Mouse (Mus musculus) MN1 (cell line): ENCODE measurements around the gene Mthfd2.
"Not testable (repeated sequence)": the region's sequence is repeated elsewhere in the genome, so short reads cannot be mapped to it uniquely, and the experiment has no call there.

ENCODE experiments used
- DNase-seq: peaks from one replicate; pipeline ENCODE4 v3.0.0-alpha.2; 2016; ENCODE audit warnings: low spot score

The Mthfd2 gene

DNA sequence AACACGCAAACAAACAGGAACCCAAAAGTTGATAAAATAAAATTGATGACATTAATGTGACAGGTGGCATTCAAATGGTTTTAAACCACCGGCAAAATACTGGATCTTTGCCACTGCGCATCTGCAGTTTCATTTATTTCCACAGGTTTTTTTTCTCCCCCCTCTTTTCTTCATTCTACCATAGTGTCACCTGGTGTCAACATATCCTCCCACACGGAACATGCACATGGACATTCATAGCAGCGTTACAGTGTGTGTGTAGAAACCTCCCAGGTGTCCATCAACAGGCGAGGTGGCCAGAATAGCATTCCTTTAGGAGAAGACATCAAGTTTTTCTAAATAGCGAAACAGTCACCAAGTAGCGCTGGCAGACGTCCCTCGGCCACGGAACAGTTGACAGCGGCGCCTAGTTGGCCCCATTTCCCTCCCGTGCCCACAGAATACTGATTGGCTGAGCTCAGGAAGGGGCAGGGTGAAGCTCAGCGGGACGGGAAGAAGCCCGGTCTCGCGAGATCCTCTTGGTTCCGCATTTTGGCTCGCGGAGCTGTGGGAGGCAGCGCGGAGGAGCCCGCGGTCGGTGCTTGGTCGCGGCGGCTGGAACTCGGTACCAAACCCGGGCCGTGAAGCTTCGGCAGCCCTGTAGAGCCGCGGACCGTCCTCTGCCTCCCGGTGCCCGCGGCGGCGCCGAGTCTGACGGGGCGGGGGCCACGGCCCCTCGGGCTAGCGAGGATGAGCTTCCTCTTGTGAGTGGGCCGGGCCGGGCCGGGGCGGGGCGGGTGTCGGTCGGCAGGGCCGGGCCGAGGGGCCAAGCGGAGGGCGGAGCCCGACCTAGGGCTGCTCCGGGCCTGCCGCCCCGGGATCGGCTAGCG lies at the start of gene Mthfd2, which contains the start of gene Mob1a:
Gene Mthfd2, minus strand, starts transcription at position 384 of the 869 bp plus-strand sequence.
Gene Mob1a, plus strand, starts transcription at position 492 of the 869 bp plus-strand sequence.
- DNase-seq: peak; percentile 97

DNA sequence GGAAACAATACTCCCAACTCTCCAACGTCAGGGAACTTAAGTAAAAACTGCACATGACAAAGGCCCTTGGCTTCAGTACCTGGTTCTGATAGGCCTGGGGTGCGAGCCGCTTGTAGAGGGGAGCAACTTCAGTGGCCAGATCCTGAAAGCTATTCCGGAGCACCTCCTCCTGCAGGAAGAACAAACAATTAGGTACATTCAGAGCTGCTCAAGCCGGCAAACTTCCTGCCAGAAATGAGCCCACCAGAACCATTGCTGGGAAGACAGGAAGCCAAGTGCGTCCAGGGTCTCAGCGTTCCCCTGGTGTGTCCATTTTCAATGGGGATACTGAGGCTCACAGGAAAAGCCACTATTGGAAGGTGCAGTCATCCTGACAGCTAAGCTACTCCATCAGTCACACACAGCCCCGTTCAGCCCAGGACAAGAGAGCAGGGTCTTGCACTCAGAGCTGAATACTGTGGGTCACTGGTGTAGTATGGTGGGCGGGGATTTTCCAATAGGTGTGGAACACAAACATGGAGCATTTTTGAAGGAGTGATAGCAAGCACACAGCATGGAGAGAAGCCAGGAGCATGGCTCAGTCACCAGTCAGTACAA lies 48.1 kb upstream of the Mthfd2 start:
- no peak for DNase-seq

DNA sequence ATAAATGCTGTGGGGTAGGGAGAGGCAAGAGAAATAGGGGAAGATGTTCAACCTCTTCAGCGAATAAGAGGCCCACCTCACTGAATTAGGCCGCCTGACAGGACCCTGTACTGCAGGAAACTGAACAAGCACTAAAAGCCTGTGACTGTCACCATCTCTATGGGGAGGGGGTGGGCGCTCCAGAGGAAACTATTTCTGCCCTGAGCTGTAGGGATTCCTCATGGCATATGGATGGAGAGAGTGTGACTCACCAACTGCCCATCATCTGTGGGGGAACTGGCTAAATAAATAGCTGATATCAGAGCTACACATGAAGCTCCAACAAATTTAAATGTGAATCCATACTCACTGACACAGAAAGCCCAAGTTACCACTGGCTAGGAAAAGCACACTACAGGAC lies 45.6 kb upstream of the Mthfd2 start:
- DNase-seq: no peak

DNA sequence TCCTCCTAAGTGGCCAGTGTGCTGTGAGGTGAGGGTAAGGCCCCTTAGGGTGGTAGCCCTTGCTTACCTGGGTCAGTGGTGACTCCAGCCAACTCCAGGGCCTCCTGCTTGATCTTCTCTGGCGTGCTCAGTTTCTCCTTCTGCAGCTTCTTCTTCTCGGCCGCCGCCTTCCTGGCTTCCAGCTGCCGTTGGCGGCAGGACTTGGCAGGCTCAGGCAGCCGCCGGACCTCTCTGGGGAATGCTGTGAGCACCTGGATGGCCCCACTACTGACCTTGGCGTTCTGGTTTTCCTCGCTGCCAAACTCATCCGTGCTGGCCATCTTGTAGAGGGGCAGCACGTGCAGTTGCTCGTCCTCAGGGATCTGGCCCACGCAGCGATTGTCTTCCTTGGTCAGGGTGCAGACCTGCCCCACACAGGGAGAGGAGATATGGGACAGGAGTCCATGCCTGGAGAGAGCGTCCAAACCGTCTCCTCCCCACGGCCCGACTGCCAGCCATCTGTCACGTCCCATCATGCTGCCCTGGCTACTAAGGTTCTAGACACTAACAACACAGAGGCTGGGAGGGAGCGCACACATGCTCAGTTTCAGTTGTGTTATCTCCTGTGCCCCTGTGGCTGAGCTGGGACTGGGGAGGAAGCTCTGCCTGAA lies 44.7 kb upstream of the Mthfd2 start:
- no peak for DNase-seq

DNA sequence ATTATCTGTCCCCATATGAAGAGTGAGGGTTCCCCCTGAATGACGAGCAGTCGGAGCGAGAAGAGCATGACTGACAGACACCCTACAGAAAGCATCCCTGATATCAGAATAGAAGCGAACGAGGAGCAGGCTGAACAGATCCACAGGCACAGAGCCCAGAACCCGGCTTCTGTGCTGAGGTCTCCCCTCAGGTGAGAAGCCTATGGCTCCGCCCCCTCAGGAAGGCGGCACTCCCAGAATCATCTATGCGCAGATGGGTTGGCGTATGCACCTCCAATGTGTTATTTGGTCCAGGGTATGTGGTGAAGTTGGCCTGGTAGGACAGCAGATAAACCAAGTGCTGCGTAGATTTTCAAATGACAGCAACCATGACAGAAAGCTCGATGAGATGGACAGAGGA lies 37.4 kb upstream of the Mthfd2 start:
- no peak for DNase-seq

DNA sequence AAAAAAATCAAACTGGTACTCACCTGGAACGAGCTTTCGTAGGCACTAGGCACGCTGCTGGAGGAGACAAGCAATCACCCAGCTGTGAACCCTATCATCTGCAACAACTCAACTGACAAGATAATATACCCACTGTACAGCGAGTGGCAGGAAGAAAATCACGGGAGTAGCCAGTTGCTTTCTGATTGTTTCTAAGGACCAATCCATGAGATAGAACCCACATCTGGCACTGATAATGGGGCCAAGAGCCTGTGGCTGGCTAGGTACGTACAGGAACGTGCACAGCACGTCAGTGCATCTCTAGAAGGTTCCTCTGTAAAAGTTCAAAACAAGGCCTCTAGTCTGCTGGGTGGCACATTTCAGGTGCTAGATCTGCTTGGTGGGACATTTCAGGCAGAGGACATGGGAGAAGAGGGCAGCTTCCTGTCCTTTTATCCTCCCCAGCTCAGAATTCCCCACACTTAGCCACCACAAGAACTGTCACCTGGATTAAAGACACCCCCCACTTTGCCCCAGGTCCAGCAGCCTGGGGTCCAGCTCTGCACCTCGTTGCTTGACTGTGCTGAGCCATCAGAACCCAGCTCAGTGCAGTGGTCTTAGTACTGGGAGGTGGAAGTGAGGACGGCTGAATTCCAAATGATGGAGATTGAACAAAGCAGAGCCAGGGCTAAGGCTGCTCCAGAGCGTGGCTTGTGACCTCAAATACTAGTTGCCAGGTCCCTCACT lies 36.0 kb upstream of the Mthfd2 start:
- no peak for DNase-seq

DNA sequence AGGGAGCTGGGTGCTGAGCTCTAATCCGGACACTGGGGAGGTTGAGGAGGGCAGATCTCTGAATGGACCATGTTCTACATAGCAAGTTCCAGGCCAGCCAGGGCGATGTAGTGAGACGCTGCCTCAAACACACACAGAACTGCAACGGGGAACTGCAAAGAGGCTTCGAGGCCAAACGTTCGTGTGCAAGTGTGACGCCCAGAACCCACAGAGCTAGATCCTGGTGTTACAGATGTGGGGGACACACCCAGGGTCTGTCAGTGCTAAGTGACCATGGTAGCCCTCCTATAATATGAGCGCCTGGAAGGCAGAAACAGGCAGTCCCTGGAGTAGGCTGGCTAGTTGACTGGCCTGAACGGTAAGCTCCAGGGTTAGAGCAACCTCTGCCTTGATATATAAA lies 31.7 kb upstream of the Mthfd2 start:
- no peak for DNase-seq

DNA sequence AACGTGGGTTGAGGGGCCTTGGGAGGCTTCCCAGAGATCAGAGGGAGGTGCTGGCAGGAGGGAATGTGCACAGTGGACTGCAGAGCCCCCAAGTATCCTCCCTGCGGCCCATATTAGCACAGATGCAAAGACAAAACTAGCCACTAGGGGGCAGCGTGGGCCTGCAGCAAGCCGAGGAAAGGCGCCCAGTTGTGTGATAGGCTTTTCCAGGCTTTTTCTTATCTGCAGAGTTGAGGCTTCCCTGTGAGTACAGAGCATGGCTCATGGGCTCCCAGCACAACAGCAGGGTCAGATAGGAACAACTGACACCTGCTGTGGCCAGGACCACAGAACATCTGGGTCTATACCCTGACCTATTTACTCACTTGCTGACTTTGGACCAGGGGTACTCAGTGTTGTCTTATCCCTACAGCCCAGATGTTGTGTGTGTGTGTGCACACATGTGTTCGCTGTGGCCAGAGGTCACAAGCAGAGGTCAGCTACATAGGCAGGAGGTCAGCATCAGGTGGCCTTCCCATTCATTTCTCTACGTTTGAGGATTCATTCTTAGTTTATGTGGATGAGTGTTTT lies 30.9 kb upstream of the Mthfd2 start:
- peak; percentile 82 for DNase-seq

DNA sequence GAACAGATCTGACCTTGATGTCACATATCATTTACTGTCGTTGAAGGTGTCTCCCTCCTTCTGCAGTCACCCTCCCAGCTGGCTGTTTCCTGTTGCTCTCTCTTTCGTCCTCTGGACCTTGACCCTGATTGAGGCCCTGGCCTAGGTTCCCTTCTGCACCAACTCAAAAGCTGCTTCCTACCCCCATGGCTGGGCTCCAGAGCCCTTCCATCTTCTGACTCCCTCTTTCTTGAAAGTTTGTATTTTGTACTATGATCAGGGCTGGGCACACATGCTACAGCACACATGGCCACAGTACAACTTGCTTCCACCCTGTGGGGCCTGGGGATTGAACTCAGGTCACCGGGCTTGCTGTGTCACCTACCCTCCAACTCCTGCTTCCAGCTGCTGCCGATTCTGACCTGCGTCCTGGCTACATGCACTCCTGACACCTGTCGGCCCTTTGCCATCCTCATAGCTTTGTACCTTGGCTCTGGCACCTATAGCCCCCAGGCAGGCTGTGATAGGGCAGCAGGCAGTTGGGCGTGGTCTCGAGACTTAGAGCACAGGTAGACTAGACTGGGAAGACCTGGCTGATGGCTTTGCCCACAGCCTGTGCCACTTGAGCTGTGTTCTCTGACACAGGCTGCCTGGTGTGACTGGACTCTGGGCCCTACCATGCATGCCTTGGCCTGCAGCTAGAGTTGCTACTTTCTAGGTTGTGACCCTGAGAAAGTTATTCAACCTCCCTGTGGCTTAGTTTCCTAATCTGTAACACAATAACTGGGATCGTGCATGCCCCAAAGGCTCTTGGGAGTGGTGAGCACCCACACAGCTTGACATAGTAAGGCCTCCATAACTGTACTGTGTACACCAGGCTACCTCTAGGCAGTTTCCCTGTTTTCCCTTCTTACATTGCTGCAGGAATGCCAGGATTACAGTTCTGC lies 29.4 kb upstream of the Mthfd2 start:
- DNase-seq: no peak

DNA sequence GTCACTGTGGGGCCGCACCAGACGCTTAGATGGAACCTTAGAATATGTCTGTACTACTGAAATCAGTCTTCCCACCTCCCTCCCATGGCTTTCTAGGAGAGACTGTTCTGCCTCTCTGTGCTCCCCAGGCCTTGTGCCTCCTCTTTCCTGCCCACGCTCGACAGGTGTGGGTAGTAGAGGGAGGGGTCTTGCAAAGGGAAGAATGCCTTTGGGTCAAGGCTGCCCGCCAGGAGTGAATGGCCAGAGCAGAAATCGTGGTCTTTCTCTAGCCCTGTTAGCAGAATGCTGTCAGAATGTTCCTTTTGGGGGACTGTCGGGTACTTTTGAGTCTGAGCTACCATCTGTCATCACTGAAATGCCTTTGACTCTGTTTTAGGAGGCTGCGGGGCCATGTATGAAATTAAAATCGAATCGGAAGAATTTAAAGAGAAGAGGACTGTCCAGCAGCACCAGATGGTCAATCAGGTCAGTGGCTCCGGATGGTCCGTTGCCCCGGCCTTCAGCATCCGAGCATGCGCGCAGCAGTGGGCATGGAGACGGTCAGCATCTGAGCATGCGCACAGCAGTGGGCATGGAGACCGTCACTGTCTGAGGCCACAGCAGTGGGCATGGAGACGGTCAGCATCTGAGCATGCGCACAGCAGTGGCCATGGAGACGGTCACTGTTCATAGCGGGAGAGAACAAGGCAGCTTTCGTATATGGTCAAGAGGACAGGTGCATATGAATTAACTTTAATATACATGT lies 27.1 kb upstream of the Mthfd2 start:
- DNase-seq: no peak

DNA sequence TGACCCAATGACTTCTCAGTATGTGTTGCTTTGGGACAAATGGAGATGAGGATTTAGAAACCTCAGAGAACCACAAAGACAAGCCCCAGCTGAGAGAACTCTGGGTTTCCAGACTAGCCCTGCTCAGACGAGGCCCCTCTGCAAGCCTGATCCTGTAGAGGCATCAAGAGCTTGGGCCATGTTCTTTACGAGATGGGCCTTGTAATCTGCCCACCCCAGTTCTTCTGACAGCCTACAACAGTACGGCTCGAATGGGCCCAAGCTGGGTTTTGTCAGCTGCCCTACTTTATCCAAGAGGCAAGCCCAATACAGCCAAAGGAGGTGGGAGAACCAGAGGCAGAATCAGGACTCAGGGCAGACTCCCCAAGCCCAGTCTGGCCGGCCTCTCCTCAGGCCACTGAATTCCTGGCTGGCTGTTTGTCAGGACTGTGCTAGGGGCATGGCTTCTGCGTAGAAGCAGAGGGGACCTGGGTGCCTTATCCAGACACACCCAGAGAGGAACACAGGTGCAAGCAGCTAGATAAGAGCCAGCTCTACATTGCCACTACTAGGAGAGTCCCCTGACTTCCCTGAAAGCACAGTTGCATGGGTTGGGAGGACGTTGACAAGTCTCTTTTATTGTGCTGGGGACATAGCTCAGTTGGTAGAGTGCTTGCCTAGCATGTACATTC lies 25.9 kb upstream of the Mthfd2 start:
- no peak for DNase-seq

DNA sequence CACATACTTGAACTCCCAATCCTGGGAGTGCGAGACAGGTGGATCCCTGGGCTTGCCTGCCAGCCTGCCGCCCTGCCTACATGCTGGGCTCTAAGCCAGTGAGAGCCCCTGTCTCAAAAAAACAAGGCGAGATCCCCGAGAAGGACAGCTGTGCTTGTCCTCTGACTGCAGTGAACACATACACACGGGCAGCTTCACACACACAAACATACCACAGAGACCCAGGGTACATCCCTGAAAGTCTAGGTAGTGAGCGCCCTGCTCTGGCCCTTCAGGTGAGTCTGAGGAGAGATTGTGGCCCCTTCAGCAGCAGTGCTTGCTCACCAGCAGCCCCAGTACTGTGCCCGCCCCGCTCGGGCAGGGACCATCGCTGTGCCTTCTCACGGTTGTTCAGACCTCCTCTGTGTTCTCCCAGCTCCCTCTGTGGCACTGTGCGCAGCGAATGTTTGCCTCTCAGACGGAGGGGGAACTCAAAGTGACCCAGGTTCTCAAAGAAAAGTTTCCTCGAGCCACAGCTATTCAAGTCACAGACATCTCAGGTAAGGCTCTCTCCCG lies 25.2 kb upstream of the Mthfd2 start:
- no peak for DNase-seq

DNA sequence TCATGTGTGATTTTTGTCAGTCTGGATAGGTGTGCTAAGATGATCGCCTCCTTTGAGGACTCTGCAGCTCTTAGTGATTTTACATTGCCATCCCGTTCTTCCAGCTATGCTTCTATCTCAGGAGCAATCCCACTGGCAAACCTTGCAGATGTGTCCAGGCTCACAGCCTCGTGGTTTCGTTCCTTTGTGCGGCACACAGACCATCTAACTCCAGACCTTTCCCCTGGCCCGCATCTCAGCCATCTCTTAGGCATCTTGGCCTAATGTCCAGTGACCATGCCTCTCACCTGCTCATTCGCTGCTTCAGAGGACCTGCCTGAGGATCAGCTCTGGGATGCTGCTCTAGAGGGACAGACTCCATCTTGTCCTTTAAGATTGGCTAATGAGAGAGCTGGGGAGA lies 24.5 kb upstream of the Mthfd2 start:
- DNase-seq: peak; percentile 18

DNA sequence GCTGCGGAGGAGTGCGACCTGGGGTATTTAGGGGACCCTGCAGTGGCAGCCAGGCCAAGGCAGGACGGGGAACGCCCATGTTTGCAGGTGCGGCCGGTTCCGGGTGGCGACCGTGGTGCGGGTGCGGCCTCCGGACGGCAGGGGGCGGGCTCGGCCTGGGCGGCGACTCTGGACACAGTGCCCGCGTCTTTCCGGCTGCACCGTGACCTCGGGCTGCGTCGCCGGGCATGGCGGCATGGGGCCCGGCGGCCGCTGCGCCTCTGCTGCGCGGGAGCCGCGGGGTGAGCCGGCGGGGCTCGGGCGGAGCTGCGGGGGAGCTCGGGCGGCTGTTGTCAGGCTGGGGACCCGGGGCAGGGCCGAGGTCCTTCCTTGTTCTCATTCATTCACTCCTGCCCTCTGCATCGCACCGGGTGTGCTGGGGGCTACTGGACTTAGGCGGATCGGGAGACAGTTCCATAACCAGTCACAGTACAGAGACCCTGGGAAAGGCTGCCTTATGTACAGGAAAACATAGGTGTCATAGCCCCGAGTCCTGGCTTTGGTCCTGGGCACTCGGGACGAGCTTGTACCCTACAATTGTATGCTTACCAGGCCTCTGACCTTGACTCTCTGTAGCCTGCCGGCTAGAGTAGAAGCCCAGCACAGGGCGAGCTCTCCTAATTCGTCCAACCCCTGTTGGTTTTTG lies 23.7 kb upstream of the Mthfd2 start:
- DNase-seq: peak; percentile 83

DNA sequence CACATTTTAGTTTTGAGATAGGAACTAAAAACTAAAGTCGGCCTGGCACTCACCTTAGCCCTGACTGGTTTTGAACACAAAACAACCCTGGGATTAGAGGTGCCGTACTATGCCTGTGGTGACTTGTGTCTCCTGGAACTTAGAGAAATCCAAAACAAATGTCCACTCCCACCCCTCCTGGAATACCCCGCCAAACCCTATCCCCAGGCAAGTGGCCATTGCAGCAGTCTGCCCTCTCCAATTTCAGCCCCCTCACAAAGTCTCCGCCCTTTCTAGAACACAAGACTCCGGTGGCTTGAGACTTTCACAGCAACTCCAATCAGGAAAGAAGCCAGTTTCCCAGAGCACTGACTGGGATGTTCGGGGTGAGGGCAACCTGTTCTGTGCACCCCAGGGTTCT lies 23.2 kb upstream of the Mthfd2 start, which contains the start of gene Bola3:
Gene Bola3, plus strand, starts transcription at position 275 of the 400 bp plus-strand sequence.
- no peak for DNase-seq

DNA sequence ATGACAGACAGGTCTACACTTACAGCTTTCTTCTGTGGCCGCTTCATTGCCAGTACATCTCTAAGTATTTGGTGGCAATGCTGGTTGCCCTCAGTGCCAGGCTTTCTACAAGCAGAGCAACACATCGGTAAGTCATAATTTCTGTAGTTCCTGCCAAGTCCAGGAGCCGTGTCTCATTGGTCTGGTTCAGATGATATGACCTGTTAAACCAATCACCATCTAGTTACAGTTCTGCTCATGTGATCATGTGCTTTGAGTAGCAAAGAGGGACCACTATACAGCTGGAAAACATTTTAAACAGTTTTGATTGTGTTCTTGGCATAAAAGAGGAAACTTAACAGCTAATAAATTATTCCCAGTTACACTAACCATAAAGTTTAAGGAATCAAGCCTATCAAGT lies 22.2 kb upstream of the Mthfd2 start:
- DNase-seq: no peak

DNA sequence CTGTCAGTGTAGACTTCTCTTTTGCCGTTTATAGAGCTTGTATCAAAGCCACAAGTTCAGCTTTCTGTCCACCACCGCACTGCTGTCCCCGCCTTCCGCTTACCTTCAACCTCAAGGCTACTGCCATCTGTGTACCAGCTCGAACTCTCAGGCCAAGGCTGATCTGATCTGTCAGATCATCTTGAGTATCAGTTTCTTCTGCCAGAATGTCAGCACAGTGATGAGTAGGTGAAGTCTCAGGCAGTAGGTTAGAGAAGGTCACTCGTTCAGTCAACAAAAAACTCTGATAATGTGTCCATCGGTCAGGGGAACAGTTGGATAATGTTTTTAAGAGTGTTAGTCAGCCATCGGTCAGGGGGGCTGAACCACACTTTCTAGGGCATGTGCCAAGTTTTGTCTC lies 19.6 kb upstream of the Mthfd2 start:
- DNase-seq: not testable (repeated sequence)

DNA sequence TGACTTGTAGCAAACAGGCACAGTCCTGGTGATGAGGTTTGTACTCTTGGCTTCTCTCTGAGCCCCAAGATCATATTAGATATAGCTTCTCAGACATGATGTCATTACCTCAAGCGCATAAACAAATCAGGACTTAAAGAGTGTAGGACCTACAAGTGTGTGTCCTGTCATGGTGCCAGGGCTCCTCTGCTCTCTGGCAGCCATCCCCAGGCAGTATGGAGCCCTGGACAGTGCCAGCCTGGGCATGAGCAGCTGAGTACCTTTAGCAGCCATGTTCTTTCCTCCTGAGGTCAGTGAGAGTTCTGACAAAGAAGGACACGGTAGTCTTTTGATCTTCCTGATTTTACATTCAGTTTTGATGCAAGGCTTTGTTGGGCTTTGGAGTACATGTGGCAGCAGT lies 17.2 kb upstream of the Mthfd2 start:
- DNase-seq: no peak

DNA sequence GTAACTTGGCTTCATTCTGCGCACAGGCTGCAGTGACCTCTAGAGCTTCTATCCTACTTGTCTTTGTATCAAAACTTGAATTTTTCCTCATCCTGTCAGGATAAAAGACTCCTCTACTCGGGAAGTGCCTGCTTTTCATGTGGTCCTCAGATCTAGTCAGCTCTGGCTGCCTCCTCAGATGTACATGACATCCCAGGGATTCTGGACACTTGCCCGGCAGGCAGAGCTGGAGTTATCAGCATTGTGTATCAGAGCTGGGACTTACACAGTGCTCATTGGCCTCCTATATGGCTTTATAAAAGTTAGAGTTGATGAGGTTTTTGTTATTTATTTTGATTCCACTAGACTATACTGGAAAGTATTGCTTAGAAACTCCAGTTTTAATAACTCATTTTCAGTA lies 15.7 kb upstream of the Mthfd2 start:
- peak; percentile 49 for DNase-seq
